Mouse (Mus musculus) small intestine, adult 2 months (tissue): ENCODE measurements around the gene Timd2.

Source experiments
- CTCF ChIP-seq: fragments of 200-500 bp; IDR thresholded peaks from 2 replicates; pipeline ENCODE4 v1.5.1; 2012; ENCODE audit warnings: low read depth, mild to moderate bottlenecking, control low read depth, inconsistent platforms, low read length, moderate library complexity, mixed read lengths; ENCODE audit not compliant: insufficient replicate concordance, insufficient read length; ENCODE audit errors: extremely low read depth
- POLR2A ChIP-seq: fragments of 200-500 bp; IDR thresholded peaks from 2 replicates; pipeline ENCODE4 v1.6.1; 2012; ENCODE audit warnings: low read depth, mild to moderate bottlenecking, control low read depth, inconsistent platforms, low read length, moderate library complexity

DNA sequence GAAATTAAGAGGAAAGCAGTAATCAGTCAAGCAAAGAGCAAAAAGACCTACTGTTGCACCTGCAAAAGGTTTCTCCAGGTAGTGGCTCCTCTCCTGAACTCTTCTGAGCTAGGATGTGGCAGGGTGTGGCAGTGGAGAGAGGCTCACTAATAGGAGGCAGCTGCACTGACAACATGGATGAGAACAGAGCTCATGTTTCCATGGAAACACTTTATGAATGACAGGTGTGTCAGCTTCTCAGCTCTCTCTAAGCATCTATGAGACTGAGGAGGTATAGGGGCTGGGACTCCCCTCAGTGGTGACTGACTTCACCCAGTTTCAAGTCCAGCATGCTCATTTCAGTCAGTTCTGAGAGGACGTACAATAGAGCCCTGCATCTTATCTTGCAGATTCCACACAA lies 62.0 kb downstream of the Timd2 start:
- no peak for TF ChIP-seq POLR2A
- no peak for TF ChIP-seq CTCF
